Mouse (Mus musculus): ENCODE data around the gene Zscan10.

GRCm38 (mm10) chr17:23564368-23564715 lies 36.3 kb upstream of the Zscan10 start:
- TF ChIP-seq TCF12 (IDR thresholded peaks at IDR 0.05; ENCODE audit: insufficient read depth, poor library complexity, severe bottlenecking): no peak
- no peak for TF ChIP-seq MYOG (IDR thresholded peaks at IDR 0.05; ENCODE audit: control insufficient read depth in 1 of 3, insufficient read depth in 1 of 3, insufficient read length in 2 of 3, low read depth in 2 of 3)
- no peak for TF ChIP-seq CEBPB (IDR thresholded peaks at IDR 0.05; ENCODE audit: insufficient read depth, poor library complexity, severe bottlenecking)
- no peak for TF ChIP-seq USF1 (IDR thresholded peaks at IDR 0.05; ENCODE audit: low read depth)
- TF ChIP-seq POLR2A (IDR thresholded peaks at IDR 0.05; ENCODE audit: insufficient read length, low read depth): no peak
- no peak for TF ChIP-seq MYOD1 (IDR thresholded peaks at IDR 0.05; ENCODE audit: control insufficient read depth in 1 of 3, insufficient read length in 2 of 3, low read depth in 2 of 3)
- TF ChIP-seq E2F4 (IDR thresholded peaks at IDR 0.05; ENCODE audit: insufficient read depth): no peak
